Mouse (Mus musculus) mouse embryonic stem cell (cell line): ENCODE results near the gene E030018B13Rik.

ENCODE experiments used
- in situ Hi-C, 2 experiments: fragments of 300-500 bp; cut with MboI; formaldehyde crosslinking; loops; 1 replicate in 1 of 2; 3 replicates in 1 of 2; pipeline ENCODE4 v1.14.3; 2019 to 2020; ENCODE audit warnings: low sequenced_read_pairs in 2 of 2, low pct_unique_long_range_greater_than_20kb in 1 of 2, mixed read lengths in 1 of 2; ENCODE audit not compliant: unreplicated experiment in 1 of 2

The E030018B13Rik gene

DNA sequence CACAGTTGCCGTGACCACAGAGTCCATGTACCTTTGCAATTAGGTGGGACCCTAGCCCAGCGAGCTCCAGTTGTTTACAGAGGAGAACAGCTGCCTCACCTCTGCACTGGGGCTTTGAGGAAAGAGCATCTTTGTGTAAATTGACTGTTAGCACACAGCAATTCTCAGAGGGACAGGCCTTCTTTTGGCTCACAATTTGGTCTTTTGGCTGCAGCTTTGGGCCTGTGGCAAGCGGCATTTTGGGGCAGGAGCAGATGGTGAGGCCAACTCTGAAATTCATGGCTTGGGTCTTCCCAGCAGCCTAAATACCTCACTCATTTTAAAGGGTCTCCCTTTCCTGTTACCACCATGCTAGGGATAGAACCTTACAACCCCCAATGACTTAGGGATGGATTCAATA is 32.5 kb downstream of the E030018B13Rik start:
- in situ Hi-C loops = no loop called here

DNA sequence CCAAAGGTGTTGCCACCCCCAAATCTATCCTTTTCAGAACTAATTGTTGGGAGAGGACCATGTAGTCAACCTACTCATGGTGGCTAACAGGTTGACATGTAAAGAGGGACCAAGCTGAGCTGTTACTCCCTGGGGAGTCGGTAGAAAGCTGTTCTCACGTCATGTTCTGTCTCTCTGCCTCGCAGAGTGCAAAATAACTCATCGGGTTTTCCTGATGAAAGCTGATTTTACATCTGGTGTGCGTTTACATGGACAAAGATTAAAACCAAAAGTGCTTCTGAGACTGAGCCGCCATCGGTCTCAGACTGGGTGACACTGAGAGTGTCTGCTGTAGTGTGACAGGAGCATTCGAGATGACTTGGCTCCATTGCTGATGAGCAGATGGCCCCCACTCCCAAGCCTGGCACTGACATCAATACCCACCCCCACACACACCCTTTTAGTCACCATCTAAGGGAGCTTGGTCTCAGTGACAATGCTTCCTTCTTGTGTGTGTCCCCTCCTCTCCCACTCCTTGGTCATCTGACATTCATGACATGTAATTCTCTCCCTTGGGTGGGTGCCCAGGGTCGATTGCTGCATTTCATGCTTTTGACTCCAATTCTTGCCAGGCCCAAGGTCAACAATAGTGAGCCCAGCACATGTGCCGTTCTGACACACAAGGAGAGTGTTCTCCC is 34.4 kb downstream of the E030018B13Rik start:
- in situ Hi-C loops = loop anchor here in 1 of 2 experiments (5.0 kb wide), 1 partner anchor 51 kb away; no protein-coding TSS in a partner anchor

DNA sequence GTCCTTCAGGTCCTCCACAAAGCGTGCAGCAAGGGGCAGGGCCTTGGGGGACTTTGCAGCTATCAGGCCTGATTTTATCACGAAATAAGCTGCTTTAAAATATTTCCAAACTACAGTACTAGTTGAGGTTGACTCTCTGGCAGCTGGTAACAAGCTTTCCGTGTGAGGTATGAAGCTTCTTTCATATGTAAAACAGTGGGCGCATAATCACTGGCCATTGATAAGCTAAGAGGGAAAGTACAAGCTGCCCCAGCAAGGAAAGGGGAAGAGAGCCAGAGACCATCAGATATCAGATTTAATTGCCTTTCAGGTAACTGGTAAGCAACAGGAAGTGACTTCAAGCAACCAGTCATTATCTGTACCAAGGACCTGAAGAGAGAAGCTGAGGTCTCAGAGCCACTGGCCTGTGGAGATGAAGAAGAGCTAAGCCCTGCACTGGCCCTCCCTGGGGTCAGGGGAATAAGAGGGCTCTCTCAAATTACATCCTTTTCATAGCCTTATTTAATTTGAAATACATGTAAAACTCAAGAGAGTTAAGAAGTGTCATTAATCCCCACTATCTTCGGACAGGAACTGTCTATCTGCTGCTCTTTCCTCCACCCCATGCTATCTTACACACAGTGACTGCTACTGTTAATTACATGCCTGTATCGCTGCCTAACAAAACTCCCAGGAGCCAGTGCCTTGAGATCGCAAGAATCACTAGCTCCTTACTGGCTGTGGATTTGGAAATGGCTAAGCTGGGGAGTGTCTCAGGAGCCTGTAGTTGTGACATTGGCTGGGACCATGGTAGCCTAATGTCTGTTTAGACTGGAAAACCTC is 35.6 kb downstream of the E030018B13Rik start:
- in situ Hi-C loops = loop anchor here in 1 of 2 experiments (5.0 kb wide), 1 partner anchor 50 kb away; no protein-coding TSS in a partner anchor

DNA sequence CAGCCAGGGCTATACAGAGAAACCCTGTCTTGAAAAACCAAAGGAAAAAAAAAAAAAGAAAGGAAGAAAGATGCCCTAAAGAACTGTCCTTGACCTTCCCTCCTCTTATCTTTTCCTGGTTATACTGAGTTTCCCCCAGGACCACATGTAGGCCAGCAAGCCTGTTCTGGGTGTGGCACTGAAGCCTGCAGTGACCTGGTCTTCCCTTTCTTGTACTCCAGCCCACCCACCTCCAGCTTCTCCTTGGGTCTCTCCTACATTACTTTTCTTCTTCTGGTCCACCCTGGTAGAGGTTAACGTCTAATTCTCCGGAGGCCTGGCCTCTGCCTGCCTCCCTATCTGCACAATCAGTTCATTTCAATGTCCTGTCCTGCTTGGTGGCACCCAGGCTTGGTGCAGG is 38.8 kb downstream of the E030018B13Rik start:
- in situ Hi-C loops = no loop called here

GRCm38 (mm10) chr7:63956138-63956823 is 39.6 kb downstream of the E030018B13Rik start:
- in situ Hi-C loops = no loop called here

DNA sequence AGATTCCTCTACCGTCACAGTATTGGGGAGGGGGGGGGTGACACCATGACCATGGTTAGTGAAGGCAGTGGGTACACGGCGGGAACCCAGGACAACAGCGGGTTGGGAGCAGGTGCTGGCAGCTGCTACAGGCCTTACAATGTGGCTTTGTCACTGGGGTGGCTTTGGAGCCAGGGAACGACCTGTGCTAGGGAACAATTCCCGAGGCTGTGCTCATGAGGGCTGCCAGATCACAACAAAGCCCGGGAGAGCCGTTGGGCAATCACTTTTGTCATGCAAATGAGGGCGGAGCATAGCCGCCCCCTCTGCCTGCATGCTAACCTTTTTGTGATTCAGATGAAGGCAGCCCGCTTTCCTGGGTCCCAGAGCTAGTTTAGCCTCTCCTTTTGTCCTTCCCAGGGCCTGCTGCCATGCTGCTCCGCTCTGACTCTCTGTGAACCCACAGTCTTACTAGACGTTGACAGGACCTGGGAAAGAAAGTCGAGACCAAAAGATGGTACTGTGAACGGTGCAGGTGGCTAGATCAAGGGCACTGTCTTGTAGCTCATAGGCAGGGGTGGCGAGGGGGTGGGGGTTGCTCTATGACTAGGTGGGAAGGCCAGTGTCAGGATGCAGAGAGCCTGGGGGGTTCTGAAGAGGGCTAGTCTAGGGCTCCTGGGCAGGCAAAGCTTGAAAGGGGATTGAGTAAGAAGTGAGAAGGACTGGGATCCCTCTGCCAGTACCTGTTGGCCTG is 40.5 kb downstream of the E030018B13Rik start:
- in situ Hi-C loops = no loop called here

DNA sequence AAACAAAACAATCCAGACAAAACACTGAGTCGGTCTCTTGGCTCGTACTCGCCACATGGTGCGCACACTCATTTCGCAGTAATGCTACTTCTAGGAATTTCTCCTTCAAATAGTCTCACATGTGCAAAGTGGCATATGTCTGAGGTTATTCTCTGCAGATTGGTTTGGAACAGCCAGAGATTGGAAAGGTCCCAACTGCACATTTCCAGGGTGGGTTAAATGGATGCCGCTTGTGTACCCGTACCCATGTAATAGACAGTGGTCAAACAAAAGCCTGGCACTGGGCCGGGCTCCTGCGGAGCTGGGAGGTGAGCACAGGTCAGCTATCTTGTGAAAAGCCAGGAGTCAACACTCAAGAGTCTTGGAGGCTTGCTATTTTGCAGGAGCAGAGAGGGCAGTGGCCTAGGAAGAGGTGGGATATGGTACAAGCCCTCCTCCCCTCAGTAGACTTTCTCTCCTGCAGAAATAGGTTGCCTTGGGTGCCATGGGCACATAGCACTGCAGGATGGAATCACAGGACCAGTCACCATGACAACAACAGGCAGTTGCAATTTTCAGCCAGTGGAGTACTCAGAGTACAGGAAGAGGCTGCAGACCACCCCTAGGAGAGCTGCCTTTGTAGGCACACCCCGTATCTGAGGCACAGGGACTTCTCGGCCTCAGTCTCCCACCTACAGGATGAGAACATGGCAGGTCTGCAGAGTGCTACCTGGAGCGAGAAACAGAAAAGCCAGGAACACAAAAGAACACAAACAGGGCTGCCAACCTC is 41.4 kb downstream of the E030018B13Rik start:
- in situ Hi-C loops = no loop called here

DNA sequence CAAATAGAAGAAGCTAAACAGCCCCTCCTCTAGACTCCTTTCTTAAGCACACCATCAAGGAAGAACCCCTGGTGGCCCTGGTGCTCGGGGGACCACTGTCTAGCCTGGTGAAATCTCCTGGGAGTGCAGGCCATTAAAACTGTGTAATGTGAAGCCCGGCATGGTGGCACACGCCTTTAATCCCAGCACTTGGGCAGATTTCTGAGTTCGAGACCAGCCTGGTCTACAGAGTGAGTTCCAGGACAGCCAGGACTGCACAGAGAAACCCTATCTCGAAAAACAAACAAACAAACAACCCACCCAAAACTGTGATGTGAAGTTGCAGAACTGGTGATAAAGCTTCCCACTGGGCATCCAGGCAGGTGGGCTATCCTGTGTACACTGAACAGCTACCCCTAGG is 47.0 kb downstream of the E030018B13Rik start:
- in situ Hi-C loops = no loop called here

DNA sequence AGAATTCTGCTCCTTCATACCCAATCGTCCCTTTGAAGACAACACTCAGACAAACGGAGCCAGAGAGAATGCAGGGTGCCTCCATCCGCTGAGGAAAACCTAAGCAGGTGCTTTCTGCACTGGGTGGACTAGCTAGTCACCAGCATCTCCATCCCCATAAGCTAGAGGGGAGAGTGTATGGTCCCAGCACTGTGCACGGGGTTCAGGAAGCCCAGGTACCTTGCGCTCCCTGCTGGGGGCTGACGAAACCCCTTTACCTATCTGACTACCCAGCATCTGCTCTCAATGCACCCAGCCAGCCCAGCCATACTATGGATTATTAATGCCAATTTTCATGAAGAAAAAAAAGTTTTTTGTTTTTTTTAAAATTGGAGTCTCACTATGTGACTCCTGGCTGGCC is 47.5 kb downstream of the E030018B13Rik start:
- in situ Hi-C loops = no loop called here

- in situ Hi-C loops = no loop called here
These were observed 48.5 kb downstream of the E030018B13Rik start for GRCm38 (mm10) chr7:63965135-63965534.

DNA sequence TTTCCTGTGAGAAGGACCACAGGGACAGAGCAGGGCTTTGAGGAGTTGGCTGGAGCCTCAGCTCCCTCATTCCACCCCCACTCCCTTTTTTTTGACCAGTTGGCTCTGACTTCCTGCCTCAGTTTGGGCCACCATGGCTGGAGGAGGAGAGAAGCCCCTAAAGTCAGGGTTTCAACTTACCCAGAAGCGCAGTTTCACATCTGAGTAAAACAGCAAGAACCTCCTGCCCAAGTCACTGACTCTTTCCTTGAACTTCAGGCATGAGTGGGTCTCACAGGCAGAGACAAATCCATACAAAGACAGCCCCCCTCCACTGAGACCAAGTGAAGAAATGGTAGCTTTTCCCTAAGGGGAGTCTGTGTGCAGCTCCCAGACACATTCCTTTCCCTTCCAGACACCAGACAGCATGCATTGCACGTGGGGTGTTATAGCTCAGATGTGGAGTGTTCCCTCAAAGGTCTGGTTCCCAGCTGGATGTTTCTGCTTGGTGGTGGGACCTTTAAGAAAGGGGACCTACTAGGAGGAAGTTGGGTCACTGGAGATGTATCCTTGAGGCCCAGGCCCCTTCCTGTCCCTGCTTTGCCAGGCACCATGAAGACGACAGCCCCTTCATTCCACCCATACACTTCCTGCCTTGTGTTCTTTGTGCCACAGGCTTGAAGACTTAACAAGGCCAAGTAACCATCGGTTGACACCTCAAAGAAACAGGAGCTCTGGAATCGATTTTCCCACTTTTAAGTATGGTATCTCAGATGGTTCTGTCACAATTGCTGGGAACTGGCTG is 49.2 kb downstream of the E030018B13Rik start:
- in situ Hi-C loops = no loop called here

DNA sequence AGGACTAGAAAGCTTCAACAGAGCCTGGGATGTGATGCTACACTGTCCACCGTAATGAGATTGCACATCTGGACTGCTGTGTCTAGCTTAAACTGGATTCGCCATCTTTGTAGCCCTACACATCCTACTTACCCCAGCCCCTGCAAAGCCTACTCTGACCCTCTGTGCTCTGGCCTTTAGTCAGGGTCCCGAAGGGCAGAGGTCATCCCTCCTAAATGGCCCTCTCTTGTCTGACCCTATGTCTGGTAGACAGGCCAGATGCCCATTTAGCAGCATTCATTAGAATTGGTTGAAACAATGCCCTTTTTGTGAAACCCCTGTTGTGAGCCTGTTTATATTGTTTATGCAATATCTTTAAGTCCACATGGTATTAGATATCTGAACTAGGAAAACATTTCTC is 53.3 kb downstream of the E030018B13Rik start:
- in situ Hi-C loops = no loop called here
